Mouse (Mus musculus): ENCODE data around the gene Rhob. TPM values are rescaled to one million over a fixed set of nuclear protein-coding genes. Genes with fewer than 3 reads are reported as not detected.
"Not testable (repeated sequence)": the region's sequence is repeated elsewhere in the genome, so short reads cannot be mapped to it uniquely, and the experiment has no call there.

The Rhob gene
- polyA plus RNA-seq, 1 experiment from 2014 or later, result 45.3 TPM

GRCm38 (mm10) chr12:8465680-8466079 is 34.1 kb downstream of the Rhob start:
- H3K4me2 ChIP-seq (ENCODE audit: low read depth, low read length), result no peak overlapping the region
- WGBS, result 84% methylated on average over 3 of the region's 3 CpGs
- no peak overlapping the region for H3K9ac ChIP-seq (replicated peaks; ENCODE audit: low read length)
- no peak overlapping the region for H3K4me3 ChIP-seq (ENCODE audit: low read depth, low read length)
- no peak overlapping the region for H3K27ac ChIP-seq (replicated peaks; ENCODE audit: low read depth, low read length)
- H3K36me3 ChIP-seq (replicated peaks; ENCODE audit: control insufficient read depth, insufficient read depth, low read depth, low read length), result no peaks in the 10 kb centered on the region
- ATAC-seq (replicated peaks; ENCODE audit: insufficient number of reproducible peaks, low FRiP score, low TSS enrichment, low read depth), result no peak
- H3K4me1 ChIP-seq (ENCODE audit: control insufficient read depth, insufficient read depth, low read length), result no peaks in the 10 kb centered on the region
- H3K27me3 ChIP-seq (ENCODE audit: control insufficient read depth, insufficient read depth, low read length), result no peaks in the 10 kb centered on the region
- H3K9me3 ChIP-seq (replicated peaks; ENCODE audit: control insufficient read depth, low read length), result no peaks in the 10 kb centered on the region
- DNase-seq (ENCODE audit: low spot score), result no peak

DNA sequence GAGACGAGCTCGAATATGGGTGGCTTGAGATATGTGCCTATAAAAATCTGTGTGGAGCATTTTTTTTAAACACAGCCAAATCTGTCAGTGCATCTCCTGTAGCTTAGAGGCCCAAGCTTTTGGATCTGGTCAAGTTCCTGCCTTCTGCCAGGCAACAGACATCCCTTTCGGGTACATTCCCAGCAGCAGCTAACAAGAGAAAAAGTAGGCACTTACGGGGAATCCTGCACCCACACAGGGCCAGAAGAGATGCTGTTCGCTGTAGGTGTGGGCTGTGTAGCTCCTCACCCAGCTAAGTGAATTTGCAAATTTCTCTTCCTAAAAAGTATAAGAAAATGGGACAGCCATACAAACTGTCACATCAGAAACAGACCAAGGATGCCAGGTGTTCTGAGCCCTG is 34.8 kb downstream of the Rhob start:
- no peak overlapping the region for H3K27ac ChIP-seq (replicated peaks; ENCODE audit: low read depth, low read length)
- H3K9me3 ChIP-seq (replicated peaks; ENCODE audit: control insufficient read depth, low read length), result no peaks in the 10 kb centered on the region
- DNase-seq (ENCODE audit: low spot score) (no peak), ATAC-seq (replicated peaks; ENCODE audit: insufficient number of reproducible peaks, low FRiP score, low TSS enrichment, low read depth) (no peak)
- no peaks in the 10 kb centered on the region for H3K4me1 ChIP-seq (ENCODE audit: control insufficient read depth, insufficient read depth, low read length)
- 88% methylated on average over 5 of the region's 5 CpGs for WGBS
- no peaks in the 10 kb centered on the region for H3K27me3 ChIP-seq (ENCODE audit: control insufficient read depth, insufficient read depth, low read length)
- H3K36me3 ChIP-seq (replicated peaks; ENCODE audit: control insufficient read depth, insufficient read depth, low read depth, low read length), result no peaks in the 10 kb centered on the region
- H3K4me2 ChIP-seq (ENCODE audit: low read depth, low read length), result no peak overlapping the region
- H3K4me3 ChIP-seq (ENCODE audit: low read depth, low read length), result no peak overlapping the region
- no peak overlapping the region for H3K9ac ChIP-seq (replicated peaks; ENCODE audit: low read length)

GRCm38 (mm10) chr12:8463599-8464160 is 36.1 kb downstream of the Rhob start:
- ATAC-seq (replicated peaks; ENCODE audit: insufficient number of reproducible peaks, low FRiP score, low TSS enrichment, low read depth) (no peak; the same call in 1 of the 2 replicates), DNase-seq (ENCODE audit: low spot score) (no peak)
- no peaks in the 10 kb centered on the region for H3K27me3 ChIP-seq (ENCODE audit: control insufficient read depth, insufficient read depth, low read length)
- WGBS, result 62% methylated on average over 3 of the region's 3 CpGs
- no peaks in the 10 kb centered on the region for H3K9me3 ChIP-seq (replicated peaks; ENCODE audit: control insufficient read depth, low read length)
- no peak overlapping the region for H3K9ac ChIP-seq (replicated peaks; ENCODE audit: low read length)
- no peaks in the 10 kb centered on the region for H3K36me3 ChIP-seq (replicated peaks; ENCODE audit: control insufficient read depth, insufficient read depth, low read depth, low read length)
- H3K27ac ChIP-seq (replicated peaks; ENCODE audit: low read depth, low read length), result no peak overlapping the region
- no peak overlapping the region for H3K4me2 ChIP-seq (ENCODE audit: low read depth, low read length)
- H3K4me3 ChIP-seq (ENCODE audit: low read depth, low read length), result no peak overlapping the region
- no peaks in the 10 kb centered on the region for H3K4me1 ChIP-seq (ENCODE audit: control insufficient read depth, insufficient read depth, low read length)

- no peak overlapping the region for H3K4me3 ChIP-seq (ENCODE audit: low read depth, low read length)
- no peaks in the 10 kb centered on the region for H3K36me3 ChIP-seq (replicated peaks; ENCODE audit: control insufficient read depth, insufficient read depth, low read depth, low read length)
- no peaks in the 10 kb centered on the region for H3K9me3 ChIP-seq (replicated peaks; ENCODE audit: control insufficient read depth, low read length)
- no peak overlapping the region for H3K27ac ChIP-seq (replicated peaks; ENCODE audit: low read depth, low read length)
- ATAC-seq (replicated peaks; ENCODE audit: insufficient number of reproducible peaks, low FRiP score, low TSS enrichment, low read depth) (no peak), DNase-seq (ENCODE audit: low spot score) (no peak)
- H3K27me3 ChIP-seq (ENCODE audit: control insufficient read depth, insufficient read depth, low read length), result no peaks in the 10 kb centered on the region
- H3K9ac ChIP-seq (replicated peaks; ENCODE audit: low read length), result no peak overlapping the region
- WGBS, result 78% methylated on average over 5 of the region's 5 CpGs
- H3K4me2 ChIP-seq (ENCODE audit: low read depth, low read length), result no peak overlapping the region
- no peaks in the 10 kb centered on the region for H3K4me1 ChIP-seq (ENCODE audit: control insufficient read depth, insufficient read depth, low read length)
Observed at GRCm38 (mm10) chr12:8462533-8462932, 37.3 kb downstream of the Rhob start.

DNA sequence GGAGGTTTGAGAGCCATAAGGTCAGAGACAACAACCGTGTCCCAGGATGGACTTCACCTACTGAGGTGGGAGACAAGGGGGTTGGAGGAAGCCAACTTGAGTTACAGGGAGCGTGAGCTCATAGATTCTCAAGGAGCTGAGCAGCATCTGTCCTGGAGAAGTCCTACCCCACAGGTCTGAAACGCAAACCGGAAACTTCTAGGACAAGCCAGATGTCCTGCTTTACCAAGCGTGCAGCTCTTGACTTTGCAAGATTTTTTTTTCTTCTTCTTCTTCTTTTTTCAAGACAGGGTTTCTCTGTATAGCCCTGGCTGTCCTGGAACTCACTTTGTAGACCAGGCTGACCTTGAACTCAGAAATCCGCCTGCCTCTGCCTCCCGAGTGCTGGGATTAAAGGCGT is 38.2 kb downstream of the Rhob start:
- WGBS, result 86% methylated on average over 8 of the region's 8 CpGs
- not testable (repeated sequence) for ATAC-seq (replicated peaks; ENCODE audit: insufficient number of reproducible peaks, low FRiP score, low TSS enrichment, low read depth); H3K9ac ChIP-seq (replicated peaks; ENCODE audit: low read length); H3K27me3 ChIP-seq (ENCODE audit: control insufficient read depth, insufficient read depth, low read length); H3K36me3 ChIP-seq (replicated peaks; ENCODE audit: control insufficient read depth, insufficient read depth, low read depth, low read length); H3K27ac ChIP-seq (replicated peaks; ENCODE audit: low read depth, low read length); H3K4me2 ChIP-seq (ENCODE audit: low read depth, low read length); H3K9me3 ChIP-seq (replicated peaks; ENCODE audit: control insufficient read depth, low read length); H3K4me3 ChIP-seq (ENCODE audit: low read depth, low read length); H3K4me1 ChIP-seq (ENCODE audit: control insufficient read depth, insufficient read depth, low read length); DNase-seq (ENCODE audit: low spot score)

GRCm38 (mm10) chr12:8458400-8458799 is 41.4 kb downstream of the Rhob start:
- no peak overlapping the region for H3K4me3 ChIP-seq (ENCODE audit: low read depth, low read length)
- no peak overlapping the region for H3K4me2 ChIP-seq (ENCODE audit: low read depth, low read length)
- no peaks in the 10 kb centered on the region for H3K4me1 ChIP-seq (ENCODE audit: control insufficient read depth, insufficient read depth, low read length)
- no peaks in the 10 kb centered on the region for H3K27me3 ChIP-seq (ENCODE audit: control insufficient read depth, insufficient read depth, low read length)
- ATAC-seq (replicated peaks; ENCODE audit: insufficient number of reproducible peaks, low FRiP score, low TSS enrichment, low read depth), result no peak
- WGBS, result 81% methylated on average over 8 of the region's 8 CpGs
- H3K36me3 ChIP-seq (replicated peaks; ENCODE audit: control insufficient read depth, insufficient read depth, low read depth, low read length), result no peaks in the 10 kb centered on the region
- no peak overlapping the region for H3K9ac ChIP-seq (replicated peaks; ENCODE audit: low read length)
- DNase-seq (ENCODE audit: low spot score), result no peak
- H3K27ac ChIP-seq (replicated peaks; ENCODE audit: low read depth, low read length), result no peak overlapping the region
- H3K9me3 ChIP-seq (replicated peaks; ENCODE audit: control insufficient read depth, low read length), result no peaks in the 10 kb centered on the region

DNA sequence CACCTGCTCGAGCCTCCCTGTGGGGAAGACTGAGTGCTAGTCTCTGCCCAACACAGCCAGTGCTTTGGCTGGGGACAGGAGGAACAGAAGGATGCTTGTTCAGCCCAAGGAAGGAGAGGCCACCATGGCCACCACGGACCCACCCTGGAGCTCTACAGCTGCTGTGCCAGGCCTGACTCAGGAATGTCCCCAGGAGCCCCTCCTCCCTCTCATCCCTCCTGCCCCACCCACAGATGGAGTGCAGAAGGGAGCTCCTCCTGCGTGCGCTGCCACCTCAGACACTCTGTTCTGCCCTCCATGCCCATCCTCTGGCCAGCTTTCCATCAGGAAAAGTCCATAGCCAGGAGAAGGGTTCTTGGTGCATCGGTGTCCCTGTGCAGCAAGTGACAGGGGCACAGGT is 42.8 kb downstream of the Rhob start:
- Histone ChIP-seq H3K27ac (replicated peaks; ENCODE audit: low read depth, low read length) (no peak overlapping the region), H3K27me3 (ENCODE audit: control insufficient read depth, insufficient read depth, low read length) (no peaks in the 10 kb centered on the region), H3K9ac (replicated peaks; ENCODE audit: low read length) (no peak overlapping the region), H3K4me3 (ENCODE audit: low read depth, low read length) (no peak overlapping the region), H3K4me1 (ENCODE audit: control insufficient read depth, insufficient read depth, low read length) (no peaks in the 10 kb centered on the region), H3K9me3 (replicated peaks; ENCODE audit: control insufficient read depth, low read length) (no peaks in the 10 kb centered on the region), H3K36me3 (replicated peaks; ENCODE audit: control insufficient read depth, insufficient read depth, low read depth, low read length) (no peaks in the 10 kb centered on the region), H3K4me2 (ENCODE audit: low read depth, low read length) (no peak overlapping the region)
- ATAC-seq (replicated peaks; ENCODE audit: insufficient number of reproducible peaks, low FRiP score, low TSS enrichment, low read depth) (peak; percentile 42; the same call in 1 of the 2 replicates), DNase-seq (ENCODE audit: low spot score) (no peak)
- WGBS, result 59% methylated on average over 5 of the region's 5 CpGs

DNA sequence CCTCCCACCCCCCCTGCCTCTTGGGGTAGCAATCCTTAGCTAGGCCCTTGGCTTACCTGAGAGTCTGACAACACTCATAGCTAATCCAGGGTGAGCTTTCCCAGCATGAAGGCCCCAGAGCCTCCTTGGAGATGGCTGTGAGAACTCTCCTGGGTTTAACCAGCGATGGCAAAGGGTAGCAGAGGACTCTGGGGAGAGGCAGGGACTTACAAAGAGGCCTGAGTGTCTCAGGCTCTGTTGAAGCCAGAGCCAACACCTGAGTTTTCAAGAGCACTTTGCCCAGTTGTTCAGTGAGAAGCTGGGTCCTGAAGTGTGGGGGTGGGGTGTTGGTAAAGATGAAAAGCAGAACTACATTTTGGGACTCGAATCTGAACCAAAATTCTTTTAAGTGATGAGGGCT is 44.8 kb downstream of the Rhob start:
- H3K4me1 ChIP-seq (ENCODE audit: control insufficient read depth, insufficient read depth, low read length), result no peaks in the 10 kb centered on the region
- H3K27ac ChIP-seq (replicated peaks; ENCODE audit: low read depth, low read length), result no peak overlapping the region
- no peaks in the 10 kb centered on the region for H3K27me3 ChIP-seq (ENCODE audit: control insufficient read depth, insufficient read depth, low read length)
- no peak for ATAC-seq (replicated peaks; ENCODE audit: insufficient number of reproducible peaks, low FRiP score, low TSS enrichment, low read depth)
- no peak overlapping the region for H3K4me2 ChIP-seq (ENCODE audit: low read depth, low read length)
- WGBS, result 56% methylated on average over 2 of the region's 2 CpGs
- H3K4me3 ChIP-seq (ENCODE audit: low read depth, low read length), result no peak overlapping the region
- H3K36me3 ChIP-seq (replicated peaks; ENCODE audit: control insufficient read depth, insufficient read depth, low read depth, low read length), result no peaks in the 10 kb centered on the region
- H3K9ac ChIP-seq (replicated peaks; ENCODE audit: low read length), result no peak overlapping the region
- no peak for DNase-seq (ENCODE audit: low spot score)
- H3K9me3 ChIP-seq (replicated peaks; ENCODE audit: control insufficient read depth, low read length), result no peaks in the 10 kb centered on the region
